Mouse (Mus musculus) forebrain, postnatal 0 days (tissue): ENCODE data around the gene Emilin3. TPM values are rescaled to one million over a fixed set of nuclear protein-coding genes. Genes with fewer than 3 reads are reported as not detected.
"Not testable (repeated sequence)": the region's sequence is repeated elsewhere in the genome, so short reads cannot be mapped to it uniquely, and the experiment has no call there.

ENCODE experiments used
- ATAC-seq: fragments of 200-750 bp; cut with Nextera tagmentation; 2 replicates; pipeline ENCODE4 v1.8.0; 2017; ENCODE audit warnings: mild to moderate bottlenecking, moderate library complexity
- DNase-seq: peaks from one replicate; pipeline ENCODE4 v3.0.0-alpha.2; 2015
- H3K27ac ChIP-seq: fragments of 300-500 bp; sonication (generic); 2 replicates; pipeline ENCODE4 v1.5.1; 2014; ENCODE audit warnings: low read depth, mild to moderate bottlenecking, antibody characterized with exemption, low read length, moderate library complexity, mixed read lengths
- H3K27me3 ChIP-seq: fragments of 300-500 bp; sonication (generic); 2 replicates; pipeline ENCODE4 v1.6.1; 2014; ENCODE audit warnings: mild to moderate bottlenecking, low read length, mixed read lengths; ENCODE audit not compliant: insufficient read depth
- H3K36me3 ChIP-seq: fragments of 300-500 bp; sonication (generic); 2 replicates; pipeline ENCODE4 v1.6.1; 2014; ENCODE audit warnings: mild to moderate bottlenecking, moderate library complexity; ENCODE audit not compliant: insufficient read depth
- H3K4me1 ChIP-seq: fragments of 300-500 bp; sonication (generic); 2 replicates; pipeline ENCODE4 v1.6.1; 2014; ENCODE audit warnings: antibody characterized with exemption; ENCODE audit not compliant: insufficient read depth
- H3K4me2 ChIP-seq: fragments of 300-500 bp; sonication (generic); 2 replicates; pipeline ENCODE4 v1.6.1; 2014; ENCODE audit warnings: low read depth, mild to moderate bottlenecking, moderate library complexity
- H3K4me3 ChIP-seq: fragments of 300-500 bp; sonication (generic); 2 replicates; pipeline ENCODE4 v1.5.1; 2014; ENCODE audit warnings: low read depth, low read length, mixed read lengths
- H3K9ac ChIP-seq: fragments of 300-500 bp; sonication (generic); 2 replicates; pipeline ENCODE4 v1.6.1; 2014; ENCODE audit warnings: mild to moderate bottlenecking
- H3K9me3 ChIP-seq: fragments of 300-500 bp; sonication (generic); 2 replicates; pipeline ENCODE4 v1.6.1; 2016; ENCODE audit warnings: low read length
- CTCF ChIP-seq: sonication (generic); IDR thresholded peaks from 2 replicates; pipeline ENCODE4 v1.5.1; 2016; ENCODE audit warnings: antibody characterized with exemption, control low read depth, low read depth
- WGBS: fragments of 180-500 bp; shearing (Covaris S2); extraction: QIAGEN DNeasy Blood & Tissue Kit; methylation state at CpG from one replicate; pipeline ENCODE4 v1.1.7; 2014; 5-methylcytosine and 5-hydroxymethylcytosine counted together
- polyA plus RNA-seq: library from polyadenylated mRNA; unstranded; fragments of >200 nt; fragmentation: Nextera tagmentation; extraction: Ambion mirVana; gene quantifications from 2 replicates; pipeline ENCODE4 v1.2.1, GENCODE M21; 2015
- total RNA-seq: library from RNA; depleted of rRNA; stranded (reverse); fragments of >200 nt; gene quantifications from 2 replicates; pipeline ENCODE4 v1.2.3, GENCODE M21; 2014; rRNA removed

Gene Emilin3
- total RNA-seq (0.46 and 1.5 TPM in 2 replicates), polyA plus RNA-seq (0.23 and 0.42 TPM in 2 replicates)

- H3K9me3 ChIP-seq, result no peaks in the 10 kb centered on the region
- no peak within 1 kb of the TSS for H3K27ac ChIP-seq
- H3K27me3 ChIP-seq, result peaks cover 31% of the 10 kb centered on the region
- ATAC-seq (peak; percentile 32), DNase-seq (peak; percentile 21)
- peak within 1 kb of the TSS; percentile 67 for H3K4me2 ChIP-seq
- peaks cover 4% of the 10 kb centered on the region; the same call in 1 of the 2 replicates for H3K4me1 ChIP-seq
- peak within 1 kb of the TSS; percentile 40 for H3K4me3 ChIP-seq
- TF ChIP-seq CTCF, result no peak
- H3K9ac ChIP-seq, result peak within 1 kb of the TSS; percentile 35
- H3K36me3 ChIP-seq, result no peaks in the 10 kb centered on the region
- WGBS, result 1% methylated on average over 30 of the region's 46 CpGs
These were observed at the start of gene Emilin3 for GRCm38 (mm10) chr2:160912231-160912671. Emilin3 (minus strand) TSS chr2:160912328.

GRCm38 (mm10) chr2:160960956-160961646 lies 49.0 kb upstream of the Emilin3 start:
- Histone ChIP-seq H3K27ac (no peak overlapping the region), H3K4me1 (no peaks in the 10 kb centered on the region), H3K4me2 (no peak overlapping the region), H3K27me3 (no peaks in the 10 kb centered on the region), H3K4me3 (no peak overlapping the region), H3K9ac (no peak overlapping the region), H3K36me3 (peaks cover 53% of the 10 kb centered on the region), H3K9me3 (no peaks in the 10 kb centered on the region)
- DNase-seq (no peak), ATAC-seq (no peak)
- TF ChIP-seq CTCF, result no peak
- 93% methylated on average over 6 of the region's 6 CpGs for WGBS

GRCm38 (mm10) chr2:160959901-160960300 lies 47.8 kb upstream of the Emilin3 start:
- ATAC-seq (no peak), DNase-seq (no peak)
- Histone ChIP-seq H3K27me3 (no peaks in the 10 kb centered on the region), H3K4me2 (no peak overlapping the region), H3K27ac (no peak overlapping the region), H3K9ac (no peak overlapping the region), H3K4me3 (no peak overlapping the region), H3K36me3 (peaks cover 53% of the 10 kb centered on the region), H3K9me3 (no peaks in the 10 kb centered on the region), H3K4me1 (no peaks in the 10 kb centered on the region)
- TF ChIP-seq CTCF, result no peak
- 90% methylated on average over 5 of the region's 5 CpGs for WGBS

- ATAC-seq, result no peak
- Histone ChIP-seq H3K27ac (no peak overlapping the region), H3K9ac (no peak overlapping the region), H3K4me2 (no peak overlapping the region), H3K36me3 (peaks cover 60% of the 10 kb centered on the region), H3K4me3 (no peak overlapping the region), H3K27me3 (no peaks in the 10 kb centered on the region), H3K9me3 (no peaks in the 10 kb centered on the region), H3K4me1 (no peaks in the 10 kb centered on the region)
- 90% methylated on average over 5 of the region's 5 CpGs for whole genome bisulfite sequencing
- peak; percentile 51 for TF ChIP-seq CTCF
- no peak for DNase-seq
These were observed 46.6 kb upstream of the Emilin3 start for GRCm38 (mm10) chr2:160958737-160959136.

GRCm38 (mm10) chr2:160957801-160958200 lies 45.7 kb upstream of the Emilin3 start:
- H3K36me3 ChIP-seq, result peaks cover 59% of the 10 kb centered on the region

GRCm38 (mm10) chr2:160957307-160957706 lies 45.2 kb upstream of the Emilin3 start:
- ATAC-seq, H3K27me3 ChIP-seq, H3K9me3 ChIP-seq, DNase-seq, H3K27ac ChIP-seq, H3K4me2 ChIP-seq, H3K4me1 ChIP-seq, H3K4me3 ChIP-seq, H3K9ac ChIP-seq: not testable (repeated sequence)
- H3K36me3 ChIP-seq, result peaks cover 61% of the 10 kb centered on the region

More at GRCm38 (mm10) chr2:160957801-160958200, 45.7 kb upstream of the Emilin3 start:
- not testable (repeated sequence) for H3K9me3 ChIP-seq, H3K27ac ChIP-seq, H3K9ac ChIP-seq, H3K4me1 ChIP-seq, DNase-seq, H3K4me2 ChIP-seq, H3K27me3 ChIP-seq, ATAC-seq, H3K4me3 ChIP-seq

- ATAC-seq (peak; percentile 50), DNase-seq (peak; percentile 59)
- no peak overlapping the region for H3K4me3 ChIP-seq
- H3K9ac ChIP-seq, result no peak overlapping the region
- no peaks in the 10 kb centered on the region for H3K4me1 ChIP-seq
- peaks cover 66% of the 10 kb centered on the region for H3K36me3 ChIP-seq
- H3K27ac ChIP-seq, result no peak overlapping the region
- no peaks in the 10 kb centered on the region for H3K9me3 ChIP-seq
- WGBS, result 54% methylated on average over 7 of the region's 7 CpGs
- H3K27me3 ChIP-seq, result no peaks in the 10 kb centered on the region
- H3K4me2 ChIP-seq, result no peak overlapping the region
- TF ChIP-seq CTCF, result peak; percentile 47
These were observed 43.2 kb upstream of the Emilin3 start for GRCm38 (mm10) chr2:160955331-160955730.
